8 mouse cellular contexts compared by ENCODE assay signal in the genomic region with DNA sequence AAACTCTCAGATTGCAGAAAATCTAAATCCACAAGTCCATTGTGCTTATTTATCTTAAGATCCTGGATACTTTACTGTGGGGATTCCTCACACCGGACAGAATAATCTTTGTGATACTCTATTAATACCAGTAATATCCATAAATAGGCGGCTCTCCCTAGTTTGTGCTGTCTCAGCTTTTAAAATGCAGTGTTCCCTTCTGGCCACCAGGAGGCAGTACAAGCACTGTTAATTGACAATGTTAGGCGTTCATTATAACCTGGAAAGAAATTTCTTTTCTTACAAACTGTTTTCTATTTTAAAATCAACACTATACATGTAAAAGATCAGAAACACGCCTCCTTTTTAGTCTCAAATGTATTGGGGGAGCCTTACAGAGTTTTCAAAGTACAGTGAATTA.
DNase-seq lines count a peak whose midpoint lies in the region.

No protein-coding gene starts in this region.

- DNase-seq in adrenal gland, postnatal 25 days, result peak; percentile 18
- no peak for DNase-seq in adrenal gland, postnatal 4 days (ENCODE audit: low spot score in 2 of 2)
- peak; percentile 41 to 51 for DNase-seq in layer of hippocampus, postnatal 10 days (ENCODE audit: low spot score in 2 of 2)
- DNase-seq in layer of hippocampus, adult 9-10 months (ENCODE audit: low spot score), result no peak
- DNase-seq in MN1 (ENCODE audit: low spot score), result peak; percentile 52
- DNase-seq in embryo, embryonic 9.5 days (ENCODE audit: extremely low spot score), result peak; percentile 45
- peak; percentile 36 for DNase-seq in lung, postnatal 14 days
- DNase-seq in ovary, postnatal 36 days (ENCODE audit: low spot score), result no peak

Comparison
In these comparisons a context has a peak if more than half of its experiments do, and no peak if none do; other contexts are left out.
1. DNase-seq: peak in adrenal gland, postnatal 25 days (single experiment), layer of hippocampus, postnatal 10 days (2 of 2), MN1 (single experiment), embryo, embryonic 9.5 days (single experiment) and lung, postnatal 14 days (single experiment); none in adrenal gland, postnatal 4 days (0 of 2), layer of hippocampus, adult 9-10 months (single experiment) and ovary, postnatal 36 days (single experiment).